Mouse (Mus musculus) myocyte (in vitro differentiated cells): ENCODE data around the gene Med24. TPM values are rescaled to one million over a fixed set of nuclear protein-coding genes. Genes with fewer than 3 reads are reported as not detected.
A peak's percentile ranks its signal among the peaks of the same experiment; 100 is the strongest.

ENCODE experiments used
- H3K27me3 ChIP-seq: one replicate; pipeline ENCODE4 v1.6.1; 2011; ENCODE audit not compliant: control insufficient read depth, insufficient read depth, insufficient read length
- H3K36me3 ChIP-seq: one replicate; pipeline ENCODE4 v1.6.1; 2011; ENCODE audit not compliant: control insufficient read depth, insufficient read depth
- H3K4me2 ChIP-seq: one replicate; pipeline ENCODE4 v1.6.1; 2011; ENCODE audit warnings: low read depth, control low read depth
- H3K4me3 ChIP-seq: one replicate; pipeline ENCODE4 v1.5.1; 2011; ENCODE audit warnings: mild to moderate bottlenecking, control low read depth, moderate library complexity
- H3K79me2 ChIP-seq: one replicate; pipeline ENCODE4 v1.6.1; 2011; ENCODE audit not compliant: control insufficient read depth, insufficient read depth
- H3ac ChIP-seq: one replicate; pipeline ENCODE4 v1.6.1; 2011; ENCODE audit not compliant: control insufficient read depth, insufficient read length
- CEBPB ChIP-seq: IDR thresholded peaks from 2 replicates; pipeline ENCODE4 v1.6.1; 2011; ENCODE audit warnings: mild to moderate bottlenecking, moderate library complexity; ENCODE audit not compliant: poor library complexity, insufficient read depth, severe bottlenecking
- E2F4 ChIP-seq: IDR thresholded peaks from one replicate; pipeline ENCODE4 v1.6.1; 2011; ENCODE audit warnings: mild to moderate bottlenecking, control low read depth, moderate library complexity; ENCODE audit not compliant: insufficient read depth
- MAX ChIP-seq: IDR thresholded peaks from one replicate; pipeline ENCODE4 v1.6.1; 2011; ENCODE audit warnings: low read depth, mild to moderate bottlenecking, control low read depth
- MYOD1 ChIP-seq, 3 experiments: IDR thresholded peaks; one replicate each; pipeline ENCODE4 v1.6.1; 2011; ENCODE audit warnings: control low read depth in 2 of 3, low read depth in 2 of 3, mild to moderate bottlenecking in 2 of 3, moderate library complexity in 1 of 3; ENCODE audit not compliant: insufficient read length in 2 of 3, control insufficient read depth in 1 of 3
- MYOG ChIP-seq, 3 experiments: IDR thresholded peaks; one replicate each; pipeline ENCODE4 v1.6.1; 2011; ENCODE audit warnings: control low read depth in 2 of 3, low read depth in 2 of 3, mild to moderate bottlenecking in 2 of 3; ENCODE audit not compliant: insufficient read length in 2 of 3, control insufficient read depth in 1 of 3, insufficient read depth in 1 of 3
- POLR2A ChIP-seq: IDR thresholded peaks from one replicate; pipeline ENCODE4 v1.6.1; 2011; ENCODE audit warnings: low read depth, mild to moderate bottlenecking, control low read depth, moderate library complexity; ENCODE audit not compliant: insufficient read length
- POLR2AphosphoS2 ChIP-seq: IDR thresholded peaks from one replicate; pipeline ENCODE4 v1.6.1; 2011; ENCODE audit warnings: low read depth, control low read depth; ENCODE audit not compliant: insufficient read length
- REST ChIP-seq: IDR thresholded peaks from one replicate; pipeline ENCODE4 v1.6.1; 2011; ENCODE audit warnings: mild to moderate bottlenecking, control low read depth, moderate library complexity; ENCODE audit not compliant: insufficient read depth, insufficient read length
- SRF ChIP-seq: IDR thresholded peaks from one replicate; pipeline ENCODE4 v1.6.1; 2011; ENCODE audit warnings: low read depth; ENCODE audit not compliant: control insufficient read depth, insufficient read length
- TCF12 ChIP-seq: IDR thresholded peaks from one replicate; pipeline ENCODE4 v1.6.1; 2011; ENCODE audit warnings: mild to moderate bottlenecking, control low read depth; ENCODE audit not compliant: poor library complexity, insufficient read depth, severe bottlenecking
- TCF3 ChIP-seq: IDR thresholded peaks from one replicate; pipeline ENCODE4 v1.6.1; 2011; ENCODE audit warnings: low read depth, control low read depth; ENCODE audit not compliant: insufficient read length
- USF1 ChIP-seq: IDR thresholded peaks from one replicate; pipeline ENCODE4 v1.6.1; 2011; ENCODE audit warnings: low read depth, mild to moderate bottlenecking, control low read depth, moderate library complexity
- polyA plus RNA-seq: library from polyadenylated mRNA; unstranded; fragments of >200 nt; fragmentation: generic; extraction: Trizol; gene quantifications from one replicate; pipeline ENCODE4 v1.2.1, GENCODE M21; 2012; ENCODE audit warnings: missing spikeins

The Med24 gene
- polyA plus RNA-seq, 1 experiment: 32.5 TPM

GRCm38 (mm10) chr11:98767713-98768112 lies 38.5 kb upstream of the Med24 start:
- TF ChIP-seq TCF3: no peak
- TF ChIP-seq TCF12: no peak
- TF ChIP-seq USF1: no peak
- no peak for TF ChIP-seq POLR2AphosphoS2
- no peak for TF ChIP-seq MYOD1 (IDR thresholded peaks at IDR 0.05; ENCODE audit: control insufficient read depth in 1 of 3, insufficient read length in 2 of 3, low read depth in 2 of 3)
- TF ChIP-seq REST: no peak
- no peak for TF ChIP-seq MAX
- no peak for TF ChIP-seq E2F4
- TF ChIP-seq POLR2A: no peak
- TF ChIP-seq CEBPB: no peak
- TF ChIP-seq SRF: no peak
- Histone ChIP-seq H3K79me2 (peaks cover 10% of the 10 kb centered on the region), H3ac (no peak overlapping the region), H3K4me3 (no peak overlapping the region), H3K4me2 (no peak overlapping the region), H3K36me3 (peaks cover 30% of the 10 kb centered on the region), H3K27me3 (no peaks in the 10 kb centered on the region)

DNA sequence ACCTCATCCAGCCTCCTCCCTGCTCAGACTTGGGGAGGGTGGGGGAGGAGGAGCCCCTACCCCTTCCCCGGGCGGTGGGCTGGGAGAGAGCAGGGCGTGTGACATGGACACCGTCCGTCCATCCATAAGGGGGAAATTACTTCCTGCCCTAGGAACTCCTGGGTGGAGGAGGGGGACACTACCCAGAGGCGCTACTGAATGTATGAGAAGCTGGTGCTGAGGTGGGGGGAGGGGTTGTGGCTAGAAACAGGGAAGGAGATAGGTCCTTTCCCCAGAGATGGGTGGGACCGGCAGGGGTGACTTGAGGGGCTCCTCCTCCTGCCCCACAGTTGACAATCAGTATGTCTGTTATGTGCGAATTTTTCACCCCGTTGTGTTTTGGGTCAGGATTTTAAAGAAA lies 38.0 kb upstream of the Med24 start:
- peaks cover 10% of the 10 kb centered on the region for H3K79me2 ChIP-seq
- H3K4me3 ChIP-seq: no peak overlapping the region
- peaks cover 30% of the 10 kb centered on the region for H3K36me3 ChIP-seq
- H3K27me3 ChIP-seq: no peaks in the 10 kb centered on the region
- H3ac ChIP-seq: no peak overlapping the region
- no peak overlapping the region for H3K4me2 ChIP-seq
- TF ChIP-seq E2F4 (no peak), POLR2AphosphoS2 (peak; percentile 65)

- Histone ChIP-seq H3ac (no peak overlapping the region), H3K27me3 (no peaks in the 10 kb centered on the region), H3K4me3 (no peak overlapping the region), H3K4me2 (no peak overlapping the region), H3K36me3 (peaks cover 34% of the 10 kb centered on the region), H3K79me2 (peaks cover 8% of the 10 kb centered on the region)
- TF ChIP-seq POLR2A (peak; percentile 31), POLR2AphosphoS2 (peak; percentile 57), TCF3 (no peak), MYOG (IDR thresholded peaks at IDR 0.05; ENCODE audit: control insufficient read depth in 1 of 3, insufficient read depth in 1 of 3, insufficient read length in 2 of 3, low read depth in 2 of 3) (peak in 2 of 3 experiments; percentile 14 to 34)
Measured at GRCm38 (mm10) chr11:98766816-98767215, 37.6 kb upstream of the Med24 start.

DNA sequence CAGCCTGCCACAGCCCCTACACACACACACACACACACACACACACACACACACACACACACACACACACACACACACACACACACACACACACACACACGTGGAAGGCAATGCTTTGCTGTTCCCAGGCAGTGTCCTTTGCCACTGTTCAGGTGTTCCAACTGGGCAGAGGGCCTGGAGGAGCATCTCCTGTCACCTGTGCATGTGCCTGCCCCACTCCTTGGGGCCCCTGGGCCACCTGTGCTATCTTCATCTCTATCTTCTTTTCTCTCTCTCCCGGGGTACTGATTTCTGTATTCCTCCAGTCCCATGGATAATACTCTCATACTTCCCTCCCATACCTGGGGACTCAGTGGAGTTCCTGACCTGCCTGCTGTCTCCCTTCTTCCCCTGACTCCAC lies 37.1 kb upstream of the Med24 start:
- Histone ChIP-seq H3K27me3 (no peaks in the 10 kb centered on the region), H3ac (no peak overlapping the region), H3K36me3 (peaks cover 31% of the 10 kb centered on the region), H3K4me3 (no peak overlapping the region), H3K4me2 (no peak overlapping the region), H3K79me2 (peaks cover 3% of the 10 kb centered on the region)
- TF ChIP-seq REST (no peak), POLR2AphosphoS2 (peak; percentile 72)

- H3K27me3 ChIP-seq: no peaks in the 10 kb centered on the region
- H3K79me2 ChIP-seq: no peaks in the 10 kb centered on the region
- no peak overlapping the region for H3K4me3 ChIP-seq
- no peak overlapping the region for H3ac ChIP-seq
- H3K4me2 ChIP-seq: no peak overlapping the region
- H3K36me3 ChIP-seq: peaks cover 24% of the 10 kb centered on the region
- TF ChIP-seq CEBPB (no peak), POLR2AphosphoS2 (no peak), MAX (no peak), REST (no peak)
Measured at GRCm38 (mm10) chr11:98765421-98766309, 36.4 kb upstream of the Med24 start.

DNA sequence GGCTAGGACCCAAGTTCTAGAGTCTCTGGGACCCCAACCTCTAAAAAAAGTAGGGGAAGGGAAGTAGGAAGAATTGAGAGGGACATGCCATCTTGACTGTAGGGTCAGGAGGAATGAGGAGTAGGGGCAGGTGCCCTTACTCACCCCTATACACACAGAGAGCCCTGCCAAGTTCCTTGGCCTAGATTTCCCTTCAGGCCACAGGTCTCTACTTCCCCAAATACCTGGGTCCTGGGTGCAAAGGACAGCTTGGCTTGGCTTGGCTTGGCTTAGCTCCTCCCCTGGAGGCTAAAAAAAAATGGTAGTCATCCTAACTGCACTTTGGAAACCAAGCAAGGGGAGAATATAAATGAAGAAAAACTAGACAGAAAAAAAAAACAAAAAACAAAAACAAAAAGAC lies 35.5 kb upstream of the Med24 start:
- no peak overlapping the region for H3K4me3 ChIP-seq
- H3K27me3 ChIP-seq: no peaks in the 10 kb centered on the region
- H3K79me2 ChIP-seq: no peaks in the 10 kb centered on the region
- H3K36me3 ChIP-seq: peaks cover 15% of the 10 kb centered on the region
- H3ac ChIP-seq: no peak overlapping the region
- H3K4me2 ChIP-seq: no peak overlapping the region
- TF ChIP-seq MAX (no peak), USF1 (no peak), POLR2AphosphoS2 (no peak), MYOG (IDR thresholded peaks at IDR 0.05; ENCODE audit: control insufficient read depth in 1 of 3, insufficient read depth in 1 of 3, insufficient read length in 2 of 3, low read depth in 2 of 3) (no peak)
